Mouse (Mus musculus) thymus, adult 18-20 months (tissue): ENCODE data around the gene Unc13c.

Experiments
- DNase-seq, 2 experiments: peaks; one replicate each; pipeline ENCODE4 v3.0.0; 2022; ENCODE audit warnings: mixed read lengths in 2 of 2

Unc13c gene

GRCm38 (mm10) chr9:73867410-73868067 is 101.2 kb downstream of the Unc13c start:
- DNase-seq: no peak

GRCm38 (mm10) chr9:73866666-73867065 is 102.1 kb downstream of the Unc13c start:
- no peak for DNase-seq

- no peak for DNase-seq
Observed at GRCm38 (mm10) chr9:73859469-73859868, 109.3 kb downstream of the Unc13c start.

GRCm38 (mm10) chr9:73854281-73854680 is 114.5 kb downstream of the Unc13c start:
- DNase-seq: no peak

GRCm38 (mm10) chr9:73806681-73807080 is 162.1 kb downstream of the Unc13c start:
- DNase-seq: no peak

- no peak for DNase-seq
Observed at GRCm38 (mm10) chr9:73774616-73775015, 194.2 kb downstream of the Unc13c start.

GRCm38 (mm10) chr9:73755185-73755584 is 213.6 kb downstream of the Unc13c start:
- no peak for DNase-seq

GRCm38 (mm10) chr9:73753480-73753879 is 215.3 kb downstream of the Unc13c start:
- DNase-seq: no peak

- no peak for DNase-seq
Observed at GRCm38 (mm10) chr9:73751344-73751743, 217.4 kb downstream of the Unc13c start.

- no peak for DNase-seq
Observed at GRCm38 (mm10) chr9:73734446-73734845, 234.3 kb downstream of the Unc13c start.

GRCm38 (mm10) chr9:73725717-73726662 is 242.8 kb downstream of the Unc13c start:
- no peak for DNase-seq

- DNase-seq: no peak
Observed at GRCm38 (mm10) chr9:73724776-73725175, 244.0 kb downstream of the Unc13c start.

- no peak for DNase-seq
Observed at GRCm38 (mm10) chr9:73713508-73713907, 255.3 kb downstream of the Unc13c start.

- no peak for DNase-seq
Observed at GRCm38 (mm10) chr9:73697103-73697502, 271.7 kb downstream of the Unc13c start.

GRCm38 (mm10) chr9:73681580-73681979 is 287.2 kb downstream of the Unc13c start:
- no peak for DNase-seq

GRCm38 (mm10) chr9:73680545-73681495 is 287.9 kb downstream of the Unc13c start:
- DNase-seq: no peak

- no peak for DNase-seq
Observed at GRCm38 (mm10) chr9:73671656-73672212, 297.0 kb downstream of the Unc13c start.

GRCm38 (mm10) chr9:73670040-73670439 is 298.7 kb downstream of the Unc13c start:
- DNase-seq: no peak

- DNase-seq: no peak
Observed at GRCm38 (mm10) chr9:73662839-73663238, 305.9 kb downstream of the Unc13c start.

- DNase-seq: no peak
Observed at GRCm38 (mm10) chr9:73649088-73649487, 319.7 kb downstream of the Unc13c start.

GRCm38 (mm10) chr9:73638119-73638518 is 330.6 kb downstream of the Unc13c start:
- no peak for DNase-seq

- DNase-seq: no peak
Observed at GRCm38 (mm10) chr9:73625171-73625570, 343.6 kb downstream of the Unc13c start.
